Mouse (Mus musculus) spleen, adult 18-20 months (tissue): ENCODE results near the gene Fam241b.

Experiments
- DNase-seq, 2 experiments: peaks; one replicate each; pipeline ENCODE4 v3.0.0; 2022; ENCODE audit warnings: mixed read lengths in 2 of 2

Gene Fam241b

DNA sequence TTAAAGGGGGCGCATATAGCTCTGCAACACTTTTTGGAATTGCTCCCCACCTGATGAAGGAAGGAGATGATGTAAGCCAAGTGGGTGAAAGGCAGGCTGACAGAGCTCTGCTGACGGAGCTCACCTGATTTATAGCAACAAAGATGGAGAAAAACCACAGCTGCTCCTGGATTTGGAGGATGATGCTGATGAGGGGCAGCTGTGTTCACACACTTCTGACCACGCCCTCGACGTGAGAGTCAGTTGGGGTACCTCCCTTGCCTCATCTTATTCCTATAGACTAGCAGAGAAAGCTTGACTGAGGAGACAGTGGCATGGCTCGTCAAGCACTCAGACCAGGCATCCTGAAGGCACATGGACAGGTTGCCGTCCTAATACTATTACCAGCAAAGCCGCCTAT, at the start of gene Fam241b:
Gene Fam241b (minus strand): TSS at position 101 of the 400 bp plus-strand sequence.
- no peak for DNase-seq

DNA sequence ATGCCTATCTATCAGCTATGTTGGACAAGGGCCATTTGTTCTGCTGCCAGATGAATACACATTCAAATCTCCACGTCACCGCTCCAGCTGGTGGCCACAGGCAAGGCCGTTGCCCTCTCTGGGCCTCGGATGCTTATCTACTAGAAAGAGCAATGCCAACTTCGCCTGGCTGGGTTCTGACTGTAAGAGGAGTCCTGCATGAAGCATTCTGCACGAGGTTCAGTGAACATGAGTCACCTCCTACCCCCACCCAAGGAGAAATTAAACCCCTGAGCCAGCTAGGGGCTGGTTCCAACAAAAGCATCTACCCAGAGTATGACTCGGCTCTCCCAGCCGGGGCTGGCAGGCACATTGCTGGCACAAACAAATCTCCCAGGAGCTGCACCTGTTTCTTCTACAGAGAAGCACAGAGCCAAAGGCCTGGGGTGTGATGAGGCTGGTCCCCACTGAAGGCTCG, 49.0 kb upstream of the Fam241b start:
- DNase-seq, result no peak

DNA sequence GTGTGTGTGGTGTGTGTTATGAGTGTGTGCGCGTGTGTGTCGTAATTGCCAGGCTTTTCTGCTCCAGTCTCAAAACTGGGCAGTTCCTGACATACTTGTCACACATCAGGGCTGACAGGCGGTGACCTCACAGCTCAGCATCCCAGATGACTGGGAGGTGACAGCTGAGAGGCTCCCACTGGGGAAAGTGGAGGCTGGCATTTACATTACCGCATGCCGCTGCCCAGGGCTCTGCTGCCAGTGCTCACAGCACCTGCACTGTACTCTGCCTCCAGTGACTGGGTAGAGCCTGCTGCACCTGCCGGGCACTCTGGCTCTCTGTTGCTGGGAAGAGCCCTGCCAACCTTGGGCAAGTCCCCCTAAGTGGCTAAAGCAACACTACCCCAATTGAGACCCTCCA, 47.1 kb upstream of the Fam241b start:
- no peak for DNase-seq

DNA sequence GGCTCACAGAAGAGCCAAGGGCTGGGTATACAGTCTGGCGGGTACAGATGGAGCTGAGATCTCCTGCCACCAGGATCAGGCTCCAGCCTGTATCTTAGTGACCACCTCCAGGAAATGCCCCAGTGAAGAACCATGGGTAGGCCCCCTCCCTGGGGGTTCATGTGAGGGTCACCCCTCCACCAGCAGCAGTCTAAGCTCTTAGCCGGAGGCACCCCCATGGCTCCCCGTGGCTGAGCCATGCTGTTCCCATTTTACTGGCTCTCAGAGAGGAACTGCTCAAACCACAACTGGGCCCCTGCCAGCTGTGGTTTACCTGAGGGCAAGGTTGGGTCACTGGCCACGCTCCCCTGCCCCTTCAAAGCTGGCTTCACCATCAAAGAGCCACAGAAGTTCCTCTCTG, 46.2 kb upstream of the Fam241b start:
- peak; percentile 67 to 72 for DNase-seq

- no peak for DNase-seq
Measured at GRCm38 (mm10) chr10:62189303-62189702, 45.6 kb upstream of the Fam241b start.

- peak; percentile 61 to 86 for DNase-seq
Measured at GRCm38 (mm10) chr10:62186882-62187281, 43.2 kb upstream of the Fam241b start.

GRCm38 (mm10) chr10:62183053-62183452, 39.3 kb upstream of the Fam241b start:
- DNase-seq, result peak; percentile 78 to 94

DNA sequence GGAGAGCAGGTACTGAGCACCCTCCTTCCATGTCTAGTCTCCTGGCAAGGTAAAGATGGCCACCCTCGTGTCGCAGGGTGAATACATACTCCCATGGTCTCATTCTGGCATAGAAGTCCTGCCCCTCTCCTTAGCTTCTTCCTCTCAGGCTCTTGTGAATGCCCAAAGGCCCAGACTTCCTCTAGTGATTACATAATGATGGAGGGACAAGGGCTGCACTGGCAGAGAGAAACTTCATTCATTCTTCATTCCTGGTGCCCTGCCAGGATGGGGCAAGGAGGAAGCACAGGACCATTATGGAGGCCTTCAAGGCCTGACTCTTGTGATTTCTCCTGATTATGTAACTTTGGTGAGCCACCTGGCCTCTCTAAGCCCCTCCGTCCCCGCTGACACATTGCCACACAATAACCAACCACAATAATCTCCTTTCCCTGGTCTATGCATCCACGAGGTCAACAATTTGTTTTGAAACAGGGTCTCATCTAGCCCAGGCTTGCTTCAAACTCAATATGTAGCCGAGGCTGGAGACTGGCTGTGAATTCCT, 38.8 kb upstream of the Fam241b start:
- no peak for DNase-seq

DNA sequence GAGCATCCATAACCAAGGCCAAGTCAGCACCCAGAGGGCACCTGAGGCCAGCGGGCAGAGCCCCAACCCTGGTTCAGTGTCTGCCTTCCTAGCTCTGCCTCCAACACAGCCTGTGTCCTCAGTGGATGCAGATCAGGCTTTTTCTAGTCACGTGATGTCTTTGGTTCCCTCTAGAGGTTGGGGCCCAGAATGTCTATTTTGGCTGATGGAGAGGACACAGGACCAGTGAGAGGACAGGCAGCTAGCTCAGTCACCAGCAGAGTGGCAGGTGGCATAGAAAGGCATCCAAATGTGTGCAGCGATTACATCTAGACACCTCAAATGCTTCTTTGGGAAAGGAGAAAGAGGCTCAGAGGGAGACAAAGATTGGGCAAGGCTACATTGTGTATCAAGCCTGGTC, 38.0 kb upstream of the Fam241b start:
- no peak for DNase-seq

DNA sequence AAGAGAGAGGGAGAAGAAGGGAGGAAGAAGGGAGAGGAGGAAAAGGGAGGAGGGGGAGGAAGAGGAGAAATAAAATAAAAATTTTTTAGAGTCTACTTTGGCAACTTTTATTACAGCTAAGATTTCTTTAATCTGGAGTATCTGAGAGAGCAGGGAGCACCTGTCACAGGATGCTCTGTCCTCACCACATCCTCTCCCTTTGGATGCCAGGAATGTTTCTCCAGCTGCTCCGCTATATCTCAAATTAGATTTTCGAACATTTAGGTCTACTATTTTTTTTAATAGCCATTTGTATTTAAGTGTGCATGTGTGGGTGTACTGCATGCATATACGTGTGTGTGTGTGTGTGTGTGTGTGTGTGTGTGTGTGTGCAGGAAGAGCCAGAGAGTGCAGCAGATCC, 36.2 kb upstream of the Fam241b start:
- no peak for DNase-seq

GRCm38 (mm10) chr10:62174533-62175313, 31.0 kb upstream of the Fam241b start:
- DNase-seq, result no peak

DNA sequence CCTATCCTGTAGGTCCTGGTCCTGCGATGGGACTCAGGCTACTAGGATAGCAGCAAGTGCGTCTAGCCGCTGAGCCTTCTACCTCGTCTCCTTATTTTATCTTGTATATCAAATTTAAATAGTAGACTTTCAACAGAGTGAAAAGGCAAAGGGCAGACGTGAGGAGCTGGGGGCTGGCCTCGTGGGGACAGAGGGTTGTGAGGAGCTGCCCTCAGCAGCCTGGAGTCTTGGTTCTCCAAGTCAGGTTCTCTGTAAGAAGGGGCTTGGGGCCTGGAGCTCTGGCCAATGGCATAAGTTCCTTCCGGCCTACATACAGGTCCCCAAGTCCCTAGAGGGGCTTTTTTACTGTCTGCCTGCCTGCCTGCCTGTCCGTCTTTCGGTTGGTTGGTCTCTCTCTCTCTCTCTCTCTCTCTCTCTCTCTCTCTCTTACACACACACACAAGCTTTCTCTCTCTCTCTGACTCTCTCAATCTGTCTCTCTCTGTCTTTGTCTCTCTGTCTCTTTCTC, 30.3 kb upstream of the Fam241b start:
- no peak for DNase-seq

DNA sequence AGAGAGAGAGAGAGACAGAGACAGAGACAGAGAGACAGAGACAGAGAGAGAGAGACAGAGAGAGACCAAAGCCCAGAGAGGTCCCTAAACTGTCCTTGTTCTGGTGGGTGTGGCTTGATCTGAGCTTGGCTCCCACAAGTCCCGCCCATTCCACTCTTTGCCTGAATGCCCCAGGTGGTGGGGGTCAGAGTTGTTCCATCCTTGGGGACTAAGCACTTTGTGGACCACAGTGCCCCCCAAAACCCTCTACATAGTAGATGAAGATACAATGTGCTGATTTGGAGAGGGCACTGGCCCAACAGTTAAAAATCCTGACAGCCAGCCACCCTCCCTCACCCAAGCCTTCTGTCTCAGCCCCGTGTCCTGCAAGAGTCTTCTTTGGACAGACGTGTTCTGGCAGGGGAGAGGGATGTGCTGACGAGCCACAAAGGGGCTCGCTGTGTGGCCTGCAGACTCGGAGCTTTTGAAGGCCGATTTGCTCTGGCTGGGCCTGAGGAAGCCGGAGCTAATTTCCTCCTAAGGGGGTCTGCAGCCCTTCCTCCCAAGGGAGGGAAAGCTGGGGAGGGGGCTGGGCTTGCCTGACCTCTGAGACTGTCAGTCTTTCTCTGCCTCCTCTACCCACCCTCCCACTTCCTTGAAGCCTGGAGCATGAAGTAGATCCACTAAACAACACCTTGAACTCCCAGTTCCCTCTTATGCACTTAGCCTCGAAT, 29.3 kb upstream of the Fam241b start:
- no peak for DNase-seq

DNA sequence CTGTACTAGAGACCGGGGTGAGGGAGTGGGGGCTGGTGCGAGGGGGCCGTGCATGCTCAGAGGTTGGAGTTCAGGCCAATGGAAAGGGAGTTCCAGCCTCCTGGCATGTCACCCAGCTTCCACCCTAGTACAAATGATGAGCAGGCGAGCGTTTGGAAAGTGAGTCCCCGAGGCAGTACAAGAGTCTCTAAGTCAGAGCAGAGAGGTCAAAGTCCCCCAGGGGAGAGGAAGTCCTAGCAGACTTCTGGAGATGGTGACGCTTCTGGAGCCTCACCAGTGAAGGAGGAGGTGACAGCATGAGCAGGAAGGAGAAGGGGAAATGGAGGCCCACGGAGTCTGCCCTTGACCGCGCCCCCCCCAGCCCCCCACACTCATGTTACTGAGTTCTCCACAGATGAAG, 18.7 kb upstream of the Fam241b start:
- peak in 1 of 2 experiments; percentile 7 for DNase-seq

GRCm38 (mm10) chr10:62149929-62150328, 6.2 kb upstream of the Fam241b start:
- no peak for DNase-seq

DNA sequence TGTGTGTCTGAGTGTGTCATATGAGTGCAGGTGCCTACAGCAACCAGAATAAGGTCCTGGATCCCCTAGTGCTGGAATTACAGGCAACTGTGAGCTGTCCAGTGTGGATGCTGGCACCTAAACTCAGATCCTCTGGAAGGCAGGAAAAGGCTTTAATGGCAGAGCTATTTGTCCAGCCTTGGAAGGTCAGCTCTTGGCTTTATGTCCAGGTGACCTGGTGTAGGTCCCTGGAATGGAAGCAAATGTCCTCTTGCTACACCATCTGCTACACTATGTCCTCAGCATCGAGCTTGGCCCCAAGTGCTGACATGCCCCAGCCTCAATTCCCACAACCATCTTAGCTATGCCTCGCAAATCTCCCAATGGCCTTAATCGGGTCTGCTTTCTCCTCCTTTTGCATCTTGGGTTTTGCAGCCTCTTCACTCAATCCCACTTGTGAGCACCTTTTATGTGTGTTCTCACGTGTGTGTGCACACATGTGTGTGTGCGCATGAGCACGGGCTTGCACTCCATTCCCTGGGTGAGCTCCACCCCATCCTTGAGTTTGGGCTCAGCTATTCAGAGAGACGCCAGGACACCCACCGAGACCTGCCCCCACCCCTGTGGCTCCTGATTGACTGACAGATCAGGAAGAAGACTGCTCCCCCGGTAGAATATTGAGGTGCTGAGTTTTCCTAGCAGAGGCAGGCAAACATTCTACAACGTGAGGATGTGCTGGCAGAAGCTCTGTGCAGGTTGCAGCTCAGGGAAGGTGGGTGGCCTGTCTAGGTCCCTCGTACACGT, 3.9 kb upstream of the Fam241b start:
- no peak for DNase-seq

GRCm38 (mm10) chr10:62145957-62146356, 2.2 kb upstream of the Fam241b start:
- DNase-seq, result no peak

DNA sequence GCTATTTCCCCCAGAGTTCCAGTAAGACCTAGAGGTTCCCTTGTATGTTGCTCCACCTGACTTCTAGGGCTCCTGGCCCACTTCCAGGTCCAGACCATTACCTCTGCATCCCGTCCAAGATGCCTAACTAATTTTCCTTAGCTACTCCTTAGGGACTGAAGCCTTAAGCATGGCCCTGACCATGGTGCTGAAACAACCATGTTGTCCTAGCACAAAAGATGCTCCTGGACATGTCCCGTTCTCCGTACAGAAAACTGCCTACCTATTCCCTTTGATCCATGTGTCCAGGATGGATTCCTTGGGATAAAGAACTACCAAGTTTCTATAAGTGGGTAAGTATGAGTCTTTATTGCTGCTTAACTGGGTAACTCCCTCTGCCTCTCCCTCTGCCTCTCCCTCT, 5.7 kb downstream of the Fam241b start:
- DNase-seq, result no peak

- no peak for DNase-seq
Measured at GRCm38 (mm10) chr10:62137150-62137549, 6.6 kb downstream of the Fam241b start.

- DNase-seq, result no peak
Measured at GRCm38 (mm10) chr10:62135696-62136470, 7.8 kb downstream of the Fam241b start.

GRCm38 (mm10) chr10:62132691-62133281, 10.9 kb downstream of the Fam241b start, which contains the start of gene Neurog3:
TSS of gene Neurog3 (plus strand) at chr10:62133090.
- DNase-seq, result peak; percentile 18 to 34
